Mouse (Mus musculus) kidney, postnatal 0 days (tissue): ENCODE data around the gene Arih2. TPM values are rescaled to one million over a fixed set of nuclear protein-coding genes. Genes with fewer than 3 reads are reported as not detected.
A peak's percentile ranks its signal among the peaks of the same experiment; 100 is the strongest.

Source experiments
- ATAC-seq: fragments of 200-750 bp; cut with Nextera tagmentation; replicated peaks from 2 replicates; pipeline ENCODE4 v1.8.0; 2017; ENCODE audit warnings: low read depth, moderate number of reproducible peaks, moderate TSS enrichment, moderate library complexity; ENCODE audit not compliant: low FRiP score
- DNase-seq: peaks from one replicate; pipeline ENCODE4 v3.0.0-alpha.2; 2016; ENCODE audit warnings: low spot score
- H3K27ac ChIP-seq: fragments of 300-500 bp; sonication (generic); 2 replicates; pipeline ENCODE4 v1.5.1; 2014; ENCODE audit warnings: mild to moderate bottlenecking
- H3K27me3 ChIP-seq: fragments of 300-500 bp; sonication (generic); 2 replicates; pipeline ENCODE4 v1.6.1; 2014; ENCODE audit warnings: low read length, mixed read lengths; ENCODE audit not compliant: insufficient read depth
- H3K36me3 ChIP-seq: fragments of 300-500 bp; sonication (generic); 2 replicates; pipeline ENCODE4 v1.6.1; 2014; ENCODE audit warnings: low read length, mixed read lengths; ENCODE audit not compliant: insufficient read depth
- H3K4me1 ChIP-seq: fragments of 300-500 bp; sonication (generic); replicated peaks from 2 replicates; pipeline ENCODE4 v1.6.1; 2014; ENCODE audit warnings: antibody characterized with exemption, low read length, mixed read lengths; ENCODE audit not compliant: insufficient read depth
- H3K4me2 ChIP-seq: fragments of 300-500 bp; sonication (generic); 2 replicates; pipeline ENCODE4 v1.6.1; 2014; ENCODE audit warnings: mild to moderate bottlenecking, low read length, moderate library complexity, mixed read lengths
- H3K4me3 ChIP-seq: fragments of 300-500 bp; sonication (generic); replicated peaks from 2 replicates; pipeline ENCODE4 v1.5.1; 2014; ENCODE audit warnings: low read depth, low read length
- H3K9ac ChIP-seq: fragments of 300-500 bp; sonication (generic); 2 replicates; pipeline ENCODE4 v1.6.1; 2014; ENCODE audit warnings: low read depth, low read length
- H3K9me3 ChIP-seq: fragments of 300-500 bp; sonication (generic); replicated peaks from 2 replicates; pipeline ENCODE4 v1.6.1; 2016; ENCODE audit warnings: low read length, inconsistent platforms, mixed read lengths
- CTCF ChIP-seq: IDR thresholded peaks from 2 replicates; pipeline ENCODE4 v1.5.1; 2016; ENCODE audit warnings: antibody characterized with exemption, low read depth, mild to moderate bottlenecking, moderate library complexity
- WGBS: fragments of 180-500 bp; shearing (Covaris S2); extraction: QIAGEN DNeasy Blood & Tissue Kit; methylation state at CpG from one replicate; pipeline ENCODE4 v1.1.7; 2014; 5-methylcytosine and 5-hydroxymethylcytosine counted together
- microRNA counts: library from miRNA; unstranded; fragments of <30 nt; microRNA quantifications from one replicate; lab custom pipeline; 2015
- microRNA-seq: library from miRNA; unstranded; fragments of <30 nt; microRNA quantifications from one replicate; pipeline ENCODE4, GENCODE M21; 2016
- polyA plus RNA-seq: library from polyadenylated mRNA; unstranded; fragments of >200 nt; fragmentation: Nextera tagmentation; extraction: Ambion mirVana; gene quantifications from 2 replicates; pipeline ENCODE4 v1.2.1, GENCODE M21; 2015

Arih2 gene
- polyA plus RNA-seq, 1 experiment from 2014 or later: 36.6 TPM

DNA sequence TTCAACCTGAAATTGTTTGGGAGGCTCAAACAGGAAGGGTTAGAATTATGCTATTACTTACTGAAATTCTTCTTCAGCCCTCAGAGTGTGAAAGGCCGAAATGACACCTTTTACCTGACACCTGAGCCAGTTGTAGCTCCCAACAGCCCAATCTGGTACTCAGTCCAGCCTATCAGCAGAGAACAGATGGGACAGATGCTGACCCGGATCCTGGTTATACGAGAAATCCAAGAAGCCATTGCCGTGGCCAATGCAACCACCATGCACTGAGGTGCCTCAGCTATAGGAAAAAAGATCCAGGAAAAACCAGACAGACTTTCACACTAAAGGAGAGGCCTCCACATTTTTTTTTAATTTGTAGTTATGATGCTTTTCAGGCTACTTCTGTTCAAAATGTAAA is 90.0 kb downstream of the Arih2 start:
- H3K9me3 ChIP-seq: no peaks in the 10 kb centered on the region
- no peak for ATAC-seq
- H3K36me3 ChIP-seq: peaks cover 49% of the 10 kb centered on the region
- H3K27ac ChIP-seq: no peak overlapping the region
- 78% methylated on average over 4 of the region's 4 CpGs for WGBS
- TF ChIP-seq CTCF: no peak
- H3K4me2 ChIP-seq: no peak overlapping the region
- H3K4me3 ChIP-seq: no peak overlapping the region
- 0 out of 2 replicates have a peak, but pooled peaks cover 9% of the 10 kb centered on the region for H3K4me1 ChIP-seq
- no peak for DNase-seq
- H3K27me3 ChIP-seq: no peaks in the 10 kb centered on the region
- H3K9ac ChIP-seq: no peak overlapping the region

MicroRNAs within 50 kb of the gene (microRNA counts, 519-probe panel; counts per million panel counts)
- 5,579 counts per million, percentile 88 among the panel's probes with 10 or more counts for microRNA mmu-miR-191 (lab: Ali Mortazavi, UCI)
- microRNA mmu-miR-425 (lab: Ali Mortazavi, UCI): 4,704 counts per million, percentile 80 among the panel's probes with 10 or more counts

Small RNA genes lying within 50 kb of the gene (microRNA-seq; reads per million reads assigned to microRNA genes)
- gene Gm24083 (not detected), gene Gm26298 (not detected), gene Mir191 (not detected), gene Mir425 (1,652 reads per million, percentile 81 among the genes with 10 or more reads in this experiment)

Other genes starting within 250 kb of the Arih2 start
- gene Ccdc36, start 220.9 kb downstream of the Arih2 start, polyA plus RNA-seq: 0.91 and 0.96 TPM in 2 replicates
- gene BC048562, start 212.9 kb downstream of the Arih2 start, polyA plus RNA-seq: not detected in 2 replicates
- 49.5 and 55.3 TPM in 2 replicates for gene Ccdc71, start 188.9 kb downstream of the Arih2 start, polyA plus RNA-seq
- gene Klhdc8b, start 187.8 kb downstream of the Arih2 start, polyA plus RNA-seq: 31.1 and 33.5 TPM in 2 replicates
- gene Lamb2, start 169.7 kb downstream of the Arih2 start, polyA plus RNA-seq: 35.6 and 38.9 TPM in 2 replicates
- gene Usp19, start 158.8 kb downstream of the Arih2 start, polyA plus RNA-seq: 43.8 and 47.4 TPM in 2 replicates
- gene Qars, start 141.7 kb downstream of the Arih2 start, polyA plus RNA-seq: 87.9 and 94.1 TPM in 2 replicates
- gene Qrich1, start 132.6 kb downstream of the Arih2 start, polyA plus RNA-seq: 87.2 and 87.9 TPM in 2 replicates
- gene Impdh2, start 89.1 kb downstream of the Arih2 start, polyA plus RNA-seq: 118 and 132 TPM in 2 replicates
- 67.7 and 69.2 TPM in 2 replicates for gene Ndufaf3, start 82.0 kb downstream of the Arih2 start, polyA plus RNA-seq
- gene Dalrd3, start 79.5 kb downstream of the Arih2 start, polyA plus RNA-seq: 102 and 114 TPM in 2 replicates
- gene Wdr6, start 70.6 kb downstream of the Arih2 start, polyA plus RNA-seq: 67.6 and 75.9 TPM in 2 replicates
- 8.3 and 8.6 TPM in 2 replicates for gene P4htm, start 51.7 kb downstream of the Arih2 start, polyA plus RNA-seq
- gene Slc25a20, start 12.7 kb upstream of the Arih2 start, polyA plus RNA-seq: 73.6 and 88.3 TPM in 2 replicates
- 18.0 and 18.6 TPM in 2 replicates for gene Prkar2a, start 39.9 kb upstream of the Arih2 start, polyA plus RNA-seq
- 74.6 and 79.5 TPM in 2 replicates for gene Ip6k2, start 134.4 kb upstream of the Arih2 start, polyA plus RNA-seq
- gene Nckipsd, start 159.0 kb upstream of the Arih2 start, polyA plus RNA-seq: 11.3 and 13.6 TPM in 2 replicates
- 0.06 and 0.11 TPM in 2 replicates for gene Celsr3, start 176.9 kb upstream of the Arih2 start, polyA plus RNA-seq
- gene Slc26a6, start 203.9 kb upstream of the Arih2 start, polyA plus RNA-seq: 10.7 and 12.8 TPM in 2 replicates